Mouse (Mus musculus) lung, postnatal 0 days (tissue): ENCODE measurements around the gene Cd63. TPM values are rescaled to one million over a fixed set of nuclear protein-coding genes. Genes with fewer than 3 reads are reported as not detected.

Experiments used
- ATAC-seq: fragments of 200-750 bp; cut with Nextera tagmentation; 2 replicates; pipeline ENCODE4 v1.8.0; 2017; ENCODE audit warnings: moderate library complexity
- DNase-seq: peaks from one replicate; pipeline ENCODE4 v3.0.0-alpha.2; 2016; ENCODE audit warnings: low spot score
- H3K27ac ChIP-seq: fragments of 300-500 bp; sonication (generic); 2 replicates; pipeline ENCODE4 v1.5.1; 2014; ENCODE audit warnings: antibody characterized with exemption, mild to moderate bottlenecking, low read length, mixed read lengths
- H3K27me3 ChIP-seq: fragments of 300-500 bp; sonication (generic); replicated peaks from 2 replicates; pipeline ENCODE4 v1.6.1; 2014; ENCODE audit warnings: low read length, mixed read lengths; ENCODE audit not compliant: insufficient read depth
- H3K36me3 ChIP-seq: fragments of 300-500 bp; sonication (generic); 2 replicates; pipeline ENCODE4 v1.6.1; 2014; ENCODE audit warnings: low read length, mixed read lengths; ENCODE audit not compliant: insufficient read depth
- H3K4me1 ChIP-seq: fragments of 300-500 bp; sonication (generic); 2 replicates; pipeline ENCODE4 v1.6.1; 2014; ENCODE audit warnings: antibody characterized with exemption, low read depth, low read length, mixed read lengths; ENCODE audit not compliant: insufficient read depth
- H3K4me2 ChIP-seq: fragments of 300-500 bp; sonication (generic); replicated peaks from 2 replicates; pipeline ENCODE4 v1.6.1; 2014; ENCODE audit warnings: low read depth, mild to moderate bottlenecking, low read length, moderate library complexity, mixed read lengths
- H3K4me3 ChIP-seq: fragments of 300-500 bp; sonication (generic); 2 replicates; pipeline ENCODE4 v1.5.1; 2014; ENCODE audit warnings: low read depth, low read length
- H3K9ac ChIP-seq: fragments of 300-500 bp; sonication (generic); replicated peaks from 2 replicates; pipeline ENCODE4 v1.6.1; 2014; ENCODE audit warnings: low read depth, mild to moderate bottlenecking
- H3K9me3 ChIP-seq: fragments of 300-500 bp; sonication (generic); 2 replicates; pipeline ENCODE4 v1.6.1; 2016; ENCODE audit warnings: low read length, mixed read lengths
- CTCF ChIP-seq: IDR thresholded peaks from 2 replicates; pipeline ENCODE4 v1.5.1; 2016; ENCODE audit warnings: antibody characterized with exemption, mild to moderate bottlenecking
- EP300 ChIP-seq: IDR thresholded peaks from 2 replicates; pipeline ENCODE4 v1.6.1; 2016; ENCODE audit warnings: antibody characterized with exemption, mild to moderate bottlenecking, control low read depth
- WGBS: fragments of 180-500 bp; shearing (Covaris S2); extraction: QIAGEN DNeasy Blood & Tissue Kit; methylation state at CpG from one replicate; pipeline ENCODE4 v1.1.7; 2014; 5-methylcytosine and 5-hydroxymethylcytosine counted together
- polyA plus RNA-seq: library from polyadenylated mRNA; unstranded; fragments of >200 nt; fragmentation: Nextera tagmentation; extraction: Ambion mirVana; gene quantifications from 2 replicates; pipeline ENCODE4 v1.2.1, GENCODE M21; 2015

Gene Cd63
- polyA plus RNA-seq, 1 experiment from 2014 or later = 764 TPM

DNA sequence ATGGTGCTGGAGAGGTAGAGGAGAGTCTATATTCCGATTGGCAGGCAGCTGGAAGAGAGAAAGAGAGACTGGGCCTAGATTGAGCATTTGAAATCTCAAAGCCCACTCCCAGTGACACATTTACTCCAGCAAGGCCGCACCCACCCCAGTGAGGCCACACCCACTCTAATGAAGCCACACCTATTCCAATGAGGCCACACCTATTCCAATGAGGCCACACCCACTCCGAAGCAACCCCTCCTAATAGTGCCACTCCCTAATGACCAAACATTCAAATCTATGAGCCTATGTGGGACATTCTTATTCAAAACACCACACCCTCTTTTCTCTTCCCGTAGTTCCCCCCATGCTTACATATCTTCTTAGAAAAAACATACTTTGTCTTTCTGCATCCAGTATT is 46.7 kb downstream of the Cd63 start:
- TF ChIP-seq EP300 = no peak
- TF ChIP-seq CTCF = no peak

DNA sequence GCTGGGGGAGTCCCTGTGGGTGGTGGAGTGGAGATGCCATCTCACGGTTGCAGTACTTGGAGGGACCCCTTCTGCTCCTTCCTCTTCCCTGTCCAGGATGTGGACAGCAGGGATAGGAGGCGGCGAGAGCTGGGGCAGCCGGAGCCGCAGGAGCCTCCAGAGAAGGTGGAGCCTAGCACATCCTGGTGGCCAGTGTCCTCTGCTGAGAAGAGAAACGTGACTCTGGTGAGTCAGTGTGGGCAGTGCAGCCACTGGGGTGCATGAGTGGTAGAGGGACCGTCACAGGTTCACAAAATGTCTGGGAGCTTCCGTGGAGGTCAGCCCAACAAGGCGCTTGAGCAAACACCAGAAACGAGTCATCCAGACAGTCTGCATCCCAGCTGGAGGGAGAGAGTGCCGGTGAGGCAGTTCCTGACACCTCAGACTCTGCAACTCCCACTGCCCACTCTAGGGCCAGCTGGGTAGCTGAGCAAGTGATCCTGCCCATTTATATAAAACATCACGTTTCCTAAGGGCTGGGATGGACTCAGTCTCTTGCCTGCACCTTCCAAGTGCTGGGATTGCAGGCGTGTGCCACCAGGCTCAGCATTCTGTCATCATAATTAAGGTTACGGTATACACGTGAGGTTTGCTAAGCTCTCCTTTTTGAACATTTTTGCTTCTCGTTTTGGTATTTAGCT is 49.6 kb downstream of the Cd63 start:
- no peak overlapping the region for H3K4me3 ChIP-seq
- no peak overlapping the region for H3K4me2 ChIP-seq
- H3K27ac ChIP-seq = no peak overlapping the region
- H3K36me3 ChIP-seq = no peaks in the 10 kb centered on the region
- H3K9ac ChIP-seq = no peak overlapping the region
- ATAC-seq (no peak), DNase-seq (no peak)
- no peaks in the 10 kb centered on the region for H3K4me1 ChIP-seq
- H3K9me3 ChIP-seq = no peaks in the 10 kb centered on the region
- WGBS = 42% methylated on average over 14 of the region's 16 CpGs
- no peak for TF ChIP-seq CTCF
- H3K27me3 ChIP-seq = no peaks in the 10 kb centered on the region

More for the DNA sequence above, 46.7 kb downstream of the Cd63 start:
- Histone ChIP-seq H3K9ac (no peak overlapping the region), H3K9me3 (no peaks in the 10 kb centered on the region), H3K4me2 (no peak overlapping the region), H3K4me1 (no peaks in the 10 kb centered on the region), H3K36me3 (no peaks in the 10 kb centered on the region), H3K4me3 (no peak overlapping the region), H3K27ac (no peak overlapping the region), H3K27me3 (no peaks in the 10 kb centered on the region)
- ATAC-seq (no peak), DNase-seq (no peak)
- WGBS = 80% methylated on average over 4 of the region's 4 CpGs

DNA sequence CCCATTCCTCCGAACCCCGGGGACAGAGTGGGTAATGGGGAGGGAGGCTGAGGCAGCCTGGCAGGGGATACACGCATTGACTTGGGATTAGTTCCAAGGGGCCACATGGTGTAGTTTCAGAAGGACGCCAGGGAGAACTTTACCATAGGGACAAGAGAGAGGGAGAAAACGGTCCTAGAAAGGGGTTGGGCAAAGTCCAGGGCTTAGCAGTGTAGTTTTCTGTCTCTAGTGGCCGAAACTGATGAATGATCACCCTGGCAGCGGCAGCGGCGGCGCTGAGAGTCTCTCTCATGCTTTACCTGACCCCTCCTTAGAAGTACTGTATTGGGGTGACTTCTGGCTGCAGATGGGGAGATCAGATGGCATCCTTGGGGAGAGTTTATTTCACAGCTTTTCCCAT is 57.6 kb downstream of the Cd63 start:
- H3K4me2 ChIP-seq = no peak overlapping the region

DNA sequence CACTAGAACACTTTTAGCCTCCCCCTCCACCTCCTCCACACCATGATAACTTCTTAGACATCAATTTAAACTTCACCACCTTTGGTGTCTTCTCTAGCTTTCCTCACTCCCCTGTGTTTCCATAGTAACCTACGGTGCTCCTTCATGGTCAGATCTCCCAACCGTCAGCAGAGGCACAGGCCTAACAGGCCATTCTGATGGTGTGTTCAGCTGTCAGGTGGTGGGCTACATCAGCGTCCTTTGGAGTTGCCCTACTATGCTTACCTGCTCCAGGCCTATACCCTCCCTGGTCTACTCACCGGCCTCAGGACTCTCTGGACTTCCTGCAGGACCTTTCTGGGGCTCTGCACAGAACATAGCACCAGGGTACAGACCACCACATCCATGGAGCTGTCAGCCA is 59.4 kb downstream of the Cd63 start:
- Histone ChIP-seq H3K27ac (no peak overlapping the region), H3K4me2 (no peak overlapping the region), H3K9me3 (no peaks in the 10 kb centered on the region), H3K36me3 (no peaks in the 10 kb centered on the region), H3K9ac (no peak overlapping the region), H3K4me1 (no peaks in the 10 kb centered on the region), H3K4me3 (no peak overlapping the region), H3K27me3 (no peaks in the 10 kb centered on the region)
- no peak for TF ChIP-seq EP300
- no peak for TF ChIP-seq CTCF
- 65% methylated on average over 4 of the region's 4 CpGs for WGBS
- no peak for ATAC-seq
- DNase-seq = no peak

More for the DNA sequence above, 57.6 kb downstream of the Cd63 start:
- H3K4me3 ChIP-seq = no peak overlapping the region
- H3K27ac ChIP-seq = no peak overlapping the region
- H3K9me3 ChIP-seq = no peaks in the 10 kb centered on the region
- no peak for TF ChIP-seq EP300
- TF ChIP-seq CTCF = no peak
- 73% methylated on average over 10 of the region's 10 CpGs for WGBS
- no peaks in the 10 kb centered on the region for H3K27me3 ChIP-seq
- no peak for DNase-seq
- no peak for ATAC-seq
- H3K36me3 ChIP-seq = no peaks in the 10 kb centered on the region
- H3K9ac ChIP-seq = no peak overlapping the region
- H3K4me1 ChIP-seq = no peaks in the 10 kb centered on the region

DNA sequence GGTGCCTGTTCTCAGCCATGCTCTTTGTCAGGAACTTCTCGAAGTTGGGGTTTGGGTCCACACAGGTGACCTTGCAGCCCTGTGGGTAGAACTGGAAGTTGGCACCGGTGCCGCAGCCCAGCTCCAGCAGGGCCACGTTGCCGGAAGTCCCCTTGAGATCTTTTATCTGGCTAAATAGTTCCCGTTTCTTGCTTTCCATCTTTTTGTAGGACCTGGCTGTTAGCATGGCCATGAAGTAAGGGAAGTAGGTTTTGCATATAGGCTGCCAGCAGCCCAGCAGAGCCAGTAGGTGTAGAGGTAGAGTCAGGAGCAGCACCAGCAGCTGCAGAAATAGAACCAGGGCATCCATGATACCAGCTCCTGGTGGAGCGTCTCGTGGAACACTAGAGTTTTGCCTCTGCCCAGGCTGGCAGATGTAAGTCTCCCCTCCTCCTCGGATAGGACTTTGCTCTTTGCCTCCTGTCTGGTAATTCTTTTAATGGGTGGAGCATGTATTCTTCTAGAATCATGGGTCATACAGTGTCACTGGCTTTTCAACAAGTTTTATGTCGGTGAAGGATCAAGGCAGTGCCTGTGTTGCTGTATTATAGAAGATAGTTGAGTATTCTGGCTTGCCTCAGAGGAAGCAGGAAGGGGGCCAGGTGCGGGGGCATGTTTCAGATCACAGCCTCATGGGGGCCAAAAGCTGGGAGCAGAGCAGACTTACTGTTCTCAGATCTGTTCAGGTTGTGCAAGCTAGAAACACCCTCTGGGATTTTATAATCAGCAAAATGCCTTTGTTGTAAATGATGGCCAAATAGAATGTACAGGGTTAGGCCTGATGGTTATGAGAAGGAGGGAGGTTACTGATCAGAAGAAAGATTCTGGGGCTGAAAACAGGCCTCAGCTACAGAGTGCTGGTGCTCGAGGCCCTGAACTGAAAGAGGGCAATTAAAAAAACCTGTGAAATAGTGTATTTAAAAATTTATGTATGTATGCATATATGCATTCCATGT is 60.1 kb downstream of the Cd63 start, which contains the start of gene Mettl7b:
Mettl7b (minus strand) TSS at position 399 of the 995 bp plus-strand sequence.
- WGBS = 74% methylated on average over 12 of the region's 12 CpGs
- Histone ChIP-seq H3K4me3 (no peak within 1 kb of the TSS), H3K4me2 (no peak within 1 kb of the TSS), H3K27me3 (no peaks in the 10 kb centered on the region), H3K36me3 (no peaks in the 10 kb centered on the region), H3K9ac (no peak within 1 kb of the TSS), H3K4me1 (no peaks in the 10 kb centered on the region), H3K27ac (no peak within 1 kb of the TSS), H3K9me3 (no peaks in the 10 kb centered on the region)
- ATAC-seq (no peak), DNase-seq (no peak)
- no peak for TF ChIP-seq EP300
- no peak for TF ChIP-seq CTCF

Other genes with a start within 250 kb of the Cd63 start
- gene Suox, start 226.9 kb upstream of the Cd63 start, polyA plus RNA-seq = 12.3 and 12.6 TPM in 2 replicates
- 69.1 and 71.8 TPM in 2 replicates for gene Rab5b, start 204.7 kb upstream of the Cd63 start, polyA plus RNA-seq
- gene Pmel, start 196.8 kb upstream of the Cd63 start, polyA plus RNA-seq = 1.0 and 1.4 TPM in 2 replicates
- gene Cdk2, start 196.0 kb upstream of the Cd63 start, polyA plus RNA-seq = 33.9 and 34.7 TPM in 2 replicates
- 16.8 and 17.9 TPM in 2 replicates for gene Dgka, start 156.1 kb upstream of the Cd63 start, polyA plus RNA-seq
- 23.4 and 24.9 TPM in 2 replicates for gene Pym1, start 153.1 kb upstream of the Cd63 start, polyA plus RNA-seq
- gene Mmp19, start 110.1 kb upstream of the Cd63 start, polyA plus RNA-seq = 8.2 and 9.8 TPM in 2 replicates
- gene Dnajc14, start 96.9 kb upstream of the Cd63 start, polyA plus RNA-seq = 44.0 and 51.9 TPM in 2 replicates
- gene Tmem198b, start 96.6 kb upstream of the Cd63 start, polyA plus RNA-seq = 13.6 and 13.8 TPM in 2 replicates
- 113 and 119 TPM in 2 replicates for gene Sarnp, start 83.7 kb upstream of the Cd63 start, polyA plus RNA-seq
- 59.8 and 62.1 TPM in 2 replicates for gene Ormdl2, start 79.3 kb upstream of the Cd63 start, polyA plus RNA-seq
- 1.6 and 2.1 TPM in 2 replicates for gene Gdf11, start 9.3 kb upstream of the Cd63 start, polyA plus RNA-seq
- gene Rdh5, start 21.9 kb downstream of the Cd63 start, polyA plus RNA-seq = 13.2 and 16.7 TPM in 2 replicates
- gene Bloc1s1, start 23.0 kb downstream of the Cd63 start, polyA plus RNA-seq = 228 and 243 TPM in 2 replicates
- 14.6 and 20.7 TPM in 2 replicates for gene Itga7, start 32.8 kb downstream of the Cd63 start, polyA plus RNA-seq
- gene Mettl7b, start 60.0 kb downstream of the Cd63 start, polyA plus RNA-seq = 0.10 and 0.33 TPM in 2 replicates
- gene Olfr9, start 88.4 kb downstream of the Cd63 start, polyA plus RNA-seq = not detected in 2 replicates
- gene Olfr763, start 109.8 kb downstream of the Cd63 start, polyA plus RNA-seq = not detected in 2 replicates
- not detected in 2 replicates for gene Olfr764-ps1, start 138.9 kb downstream of the Cd63 start, polyA plus RNA-seq
- gene Olfr765, start 149.0 kb downstream of the Cd63 start, polyA plus RNA-seq = not detected in 2 replicates
- not detected in 2 replicates for gene Olfr766-ps1, start 168.0 kb downstream of the Cd63 start, polyA plus RNA-seq
- not detected in 2 replicates for gene Olfr767, start 181.9 kb downstream of the Cd63 start, polyA plus RNA-seq
- gene Olfr768, start 198.4 kb downstream of the Cd63 start, polyA plus RNA-seq = not detected in 2 replicates
- not detected in 2 replicates for gene Olfr769, start 216.9 kb downstream of the Cd63 start, polyA plus RNA-seq
- not detected in 2 replicates for gene Olfr770, start 238.0 kb downstream of the Cd63 start, polyA plus RNA-seq